Mouse (Mus musculus) limb, embryonic 14.5 days (tissue): ENCODE data around the gene Git2. TPM values are rescaled to one million over a fixed set of nuclear protein-coding genes. Genes with fewer than 3 reads are reported as not detected.

Source experiments
- ATAC-seq: fragments of 200-750 bp; cut with Nextera tagmentation; 2 replicates; pipeline ENCODE4 v1.8.0; 2017; ENCODE audit warnings: low read depth, moderate number of reproducible peaks, moderate TSS enrichment; ENCODE audit not compliant: low FRiP score
- DNase-seq: peaks from one replicate; pipeline ENCODE4 v3.0.0-alpha.2; 2015; ENCODE audit warnings: low spot score
- H3K27ac ChIP-seq: fragments of 300-500 bp; sonication (generic); replicated peaks from 2 replicates; pipeline ENCODE4 v1.5.1; 2014; ENCODE audit warnings: low read depth, mild to moderate bottlenecking, low read length, moderate library complexity, mixed read lengths
- H3K27me3 ChIP-seq: fragments of 300-500 bp; sonication (generic); 2 replicates; pipeline ENCODE4 v1.6.1; 2014; ENCODE audit warnings: low read length, mixed read lengths; ENCODE audit not compliant: control insufficient read depth, insufficient read depth
- H3K36me3 ChIP-seq: fragments of 300-500 bp; sonication (generic); 2 replicates; pipeline ENCODE4 v1.6.1; 2014; ENCODE audit warnings: mild to moderate bottlenecking, low read length, moderate library complexity, mixed read lengths; ENCODE audit not compliant: control insufficient read depth, insufficient read depth
- H3K4me1 ChIP-seq: fragments of 300-500 bp; sonication (generic); 2 replicates; pipeline ENCODE4 v1.6.1; 2014; ENCODE audit warnings: antibody characterized with exemption, low read length, mixed read lengths; ENCODE audit not compliant: control insufficient read depth, insufficient read depth
- H3K4me2 ChIP-seq: fragments of 300-500 bp; sonication (generic); replicated peaks from 2 replicates; pipeline ENCODE4 v1.6.1; 2014; ENCODE audit warnings: low read depth, mild to moderate bottlenecking, low read length, moderate library complexity; ENCODE audit not compliant: severe bottlenecking
- H3K4me3 ChIP-seq: fragments of 300-500 bp; sonication (generic); replicated peaks from 2 replicates; pipeline ENCODE4 v1.5.1; 2014; ENCODE audit warnings: low read length
- H3K9ac ChIP-seq: fragments of 300-500 bp; sonication (generic); 2 replicates; pipeline ENCODE4 v1.6.1; 2014; ENCODE audit warnings: mild to moderate bottlenecking, low read depth, low read length, moderate library complexity; ENCODE audit not compliant: severe bottlenecking
- H3K9me3 ChIP-seq: fragments of 300-500 bp; sonication (generic); 2 replicates; pipeline ENCODE4 v1.6.1; 2016; ENCODE audit warnings: low read length; ENCODE audit not compliant: control insufficient read depth
- POLR2A ChIP-seq: fragments of 200-500 bp; IDR thresholded peaks from 2 replicates; pipeline ENCODE4 v1.8.0; 2012; ENCODE audit warnings: inconsistent platforms, mild to moderate bottlenecking, moderate library complexity, borderline replicate concordance; ENCODE audit not compliant: insufficient read depth, insufficient read length; ENCODE audit errors: extremely low read depth
- WGBS: fragments of 180-500 bp; shearing (Covaris S2); extraction: QIAGEN DNeasy Blood & Tissue Kit; methylation state at CpG from one replicate; pipeline ENCODE4 v1.1.7; 2014; 5-methylcytosine and 5-hydroxymethylcytosine counted together
- polyA plus RNA-seq, 2 experiments: library from polyadenylated mRNA; depleted of rRNA in 1 of 2; stranded (reverse) in 1 of 2; unstranded in 1 of 2; fragments of >200 nt; fragmentation: Nextera tagmentation in 1 of 2; extraction: Ambion mirVana in 1 of 2; gene quantifications; 2 replicates each; pipeline versions ENCODE4 v1.2.1 to v1.2.3; 2012 to 2014

The Git2 gene
- polyA plus RNA-seq, 2 experiments = 41.6 to 64.2 TPM

DNA sequence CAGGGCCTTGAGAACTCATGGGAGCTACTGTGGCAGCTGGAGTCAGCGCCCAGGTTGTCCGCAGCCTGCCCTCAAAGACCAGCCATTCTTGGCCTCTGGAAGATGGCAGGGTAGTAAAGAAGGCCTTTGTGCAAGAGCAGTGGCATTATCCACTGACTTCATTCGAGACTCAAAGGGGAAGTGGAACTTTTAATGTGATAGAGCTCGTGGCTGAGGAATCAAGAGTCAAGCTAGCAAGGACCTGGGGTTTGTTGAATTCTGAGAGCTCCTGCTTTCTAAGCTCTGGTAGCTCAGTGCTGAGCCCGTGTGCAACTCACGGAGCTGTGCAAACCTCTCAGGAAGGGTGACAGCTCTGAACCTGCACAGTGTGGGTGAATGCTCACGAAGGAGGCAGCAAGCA is 5.6 kb upstream of the Git2 start:
- Histone ChIP-seq H3K9ac (no peak overlapping the region), H3K4me2 (no peak overlapping the region), H3K27ac (no peak overlapping the region), H3K9me3 (no peaks in the 10 kb centered on the region), H3K4me1 (peaks cover 4% of the 10 kb centered on the region; the same call in 1 of the 2 replicates), H3K36me3 (0 out of 2 replicates have a peak, but pooled peaks cover under 1% of the 10 kb centered on the region), H3K4me3 (no peak overlapping the region), H3K27me3 (no peaks in the 10 kb centered on the region)
- 85% methylated on average over 7 of the region's 7 CpGs for WGBS
- DNase-seq (no peak), ATAC-seq (no peak)
- TF ChIP-seq POLR2A = no peak

- Histone ChIP-seq H3K4me2 (no peak overlapping the region), H3K27me3 (no peaks in the 10 kb centered on the region), H3K4me1 (peaks cover 4% of the 10 kb centered on the region; the same call in 1 of the 2 replicates), H3K9ac (no peak overlapping the region), H3K36me3 (no peaks in the 10 kb centered on the region), H3K4me3 (no peak overlapping the region), H3K9me3 (no peaks in the 10 kb centered on the region), H3K27ac (no peak overlapping the region)
- DNase-seq = no peak
- no peak for TF ChIP-seq POLR2A
- no peak for ATAC-seq
- WGBS = 53% methylated on average over 7 of the region's 7 CpGs
These were observed 4.7 kb upstream of the Git2 start for GRCm38 (mm10) chr5:114779956-114780489.

GRCm38 (mm10) chr5:114776174-114776573 is 857 bp upstream of the Git2 start:
- no peaks in the 10 kb centered on the region for H3K36me3 ChIP-seq
- 66% methylated on average over 7 of the region's 7 CpGs for WGBS
- H3K27ac ChIP-seq = no peak overlapping the region
- H3K4me2 ChIP-seq = peak overlapping the region; percentile 95
- H3K9me3 ChIP-seq = no peaks in the 10 kb centered on the region
- ATAC-seq (no peak), DNase-seq (no peak)
- no peak overlapping the region for H3K4me3 ChIP-seq
- TF ChIP-seq POLR2A = no peak
- no peaks in the 10 kb centered on the region for H3K27me3 ChIP-seq
- H3K4me1 ChIP-seq = peaks cover 6% of the 10 kb centered on the region; the same call in 1 of the 2 replicates
- no peak overlapping the region for H3K9ac ChIP-seq

GRCm38 (mm10) chr5:114774403-114775051 is 790 bp downstream of the Git2 start, which contains the start of gene Ankrd13a:
Gene Ankrd13a, plus strand, starts transcription at chr5:114774677.
- Histone ChIP-seq H3K9ac (peak within 1 kb of the TSS; percentile 95), H3K4me1 (peaks cover 6% of the 10 kb centered on the region; the same call in 1 of the 2 replicates), H3K27ac (peak within 1 kb of the TSS; percentile 96), H3K9me3 (no peaks in the 10 kb centered on the region), H3K36me3 (no peaks in the 10 kb centered on the region), H3K27me3 (no peaks in the 10 kb centered on the region), H3K4me2 (peak within 1 kb of the TSS; percentile 95), H3K4me3 (peak within 1 kb of the TSS; percentile 98)
- DNase-seq (peak; percentile 92), ATAC-seq (peak; percentile 92)
- TF ChIP-seq POLR2A = 0 out of 2 replicates have a peak, but pooled peaks have one; percentile 41
- under 1% methylated on average over 32 of the region's 73 CpGs for WGBS

- peak overlapping the region; percentile 95 for H3K9ac ChIP-seq
- peak overlapping the region; percentile 96 for H3K27ac ChIP-seq
- ATAC-seq (no peak), DNase-seq (no peak)
- no peaks in the 10 kb centered on the region for H3K27me3 ChIP-seq
- no peaks in the 10 kb centered on the region for H3K9me3 ChIP-seq
- WGBS = 2% methylated on average over 11 of the region's 11 CpGs
- TF ChIP-seq POLR2A = no peak
- peak overlapping the region; percentile 95 for H3K4me2 ChIP-seq
- H3K4me1 ChIP-seq = peaks cover 6% of the 10 kb centered on the region; the same call in 1 of the 2 replicates
- no peaks in the 10 kb centered on the region for H3K36me3 ChIP-seq
- H3K4me3 ChIP-seq = peak overlapping the region; percentile 98
These were observed 1.5 kb downstream of the Git2 start for GRCm38 (mm10) chr5:114773780-114774179.
